Mouse (Mus musculus) embryo, embryonic 10.5 days (tissue): ENCODE measurements at regions not wholly inside any gene's neighbourhood (a gene's known extent, or its start where the extent isn't known, plus 50 kb on each side); places are given as distances from the start of the nearest gene placed in this dataset.

ENCODE experiments used
- DNase-seq: peaks from one replicate; pipeline ENCODE4 v3.0.0-alpha.2; 2015; ENCODE audit warnings: low spot score

- no peak for DNase-seq
Observed at GRCm38 (mm10) chr11:15218671-15219070, 619.6 kb downstream of the Pom121l12 start.

DNA sequence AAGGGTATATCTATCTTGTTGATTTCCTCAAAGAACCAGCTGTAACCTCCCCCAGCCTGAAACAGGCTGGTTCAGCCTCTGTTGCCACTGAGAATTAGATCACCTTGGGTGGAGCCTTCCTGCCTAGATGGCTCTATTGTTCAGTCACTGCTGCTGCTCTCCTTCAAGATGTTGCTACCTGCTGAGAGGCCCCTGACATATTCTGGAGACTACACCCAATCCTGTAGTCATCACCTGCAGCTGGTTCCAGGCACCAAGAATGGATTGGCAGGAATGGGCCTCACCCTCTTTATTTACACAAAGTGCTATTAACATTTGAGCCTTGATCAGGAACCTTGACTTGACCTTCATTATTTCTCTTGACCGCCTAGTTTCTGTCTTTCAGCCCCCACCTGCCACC, 622.8 kb downstream of the Pom121l12 start:
- DNase-seq = no peak

GRCm38 (mm10) chr11:15250022-15250421, 650.9 kb downstream of the Pom121l12 start:
- peak; percentile 4 for DNase-seq

- DNase-seq = no peak
Observed at GRCm38 (mm10) chr11:15274043-15274773, 675.1 kb downstream of the Pom121l12 start.

- DNase-seq = no peak
Observed at GRCm38 (mm10) chr11:15308457-15308856, 709.4 kb downstream of the Pom121l12 start.
